Mouse (Mus musculus) heart, embryonic 12.5 days (tissue): Measurements from ENCODE around the gene Tnfsf10. TPM values are rescaled to one million over a fixed set of nuclear protein-coding genes. Genes with fewer than 3 reads are reported as not detected.

ENCODE experiments used
- ATAC-seq: fragments of 200-750 bp; cut with Nextera tagmentation; 2 replicates; pipeline ENCODE4 v1.8.0; 2017; ENCODE audit warnings: moderate TSS enrichment, moderate library complexity; ENCODE audit not compliant: insufficient number of reproducible peaks, low FRiP score
- H3K27ac ChIP-seq: fragments of 300-500 bp; sonication (generic); 2 replicates; pipeline ENCODE4 v1.5.1; 2016; ENCODE audit warnings: mild to moderate bottlenecking, moderate library complexity; ENCODE audit not compliant: poor library complexity, severe bottlenecking
- H3K27me3 ChIP-seq: fragments of 300-500 bp; sonication (generic); replicated peaks from 2 replicates; pipeline ENCODE4 v1.6.1; 2016; ENCODE audit warnings: mild to moderate bottlenecking, moderate library complexity
- H3K36me3 ChIP-seq: fragments of 300-500 bp; sonication (generic); 2 replicates; pipeline ENCODE4 v1.6.1; 2016; ENCODE audit warnings: mild to moderate bottlenecking, moderate library complexity
- H3K4me1 ChIP-seq: fragments of 300-500 bp; sonication (generic); replicated peaks from 2 replicates; pipeline ENCODE4 v1.6.1; 2016; ENCODE audit warnings: mild to moderate bottlenecking
- H3K4me2 ChIP-seq: fragments of 300-500 bp; sonication (generic); 2 replicates; pipeline ENCODE4 v1.6.1; 2016; ENCODE audit warnings: mild to moderate bottlenecking, moderate library complexity
- H3K4me3 ChIP-seq: fragments of 300-500 bp; sonication (generic); 2 replicates; pipeline ENCODE4 v1.5.1; 2016; ENCODE audit warnings: mild to moderate bottlenecking
- H3K9ac ChIP-seq: fragments of 300-500 bp; sonication (generic); 2 replicates; pipeline ENCODE4 v1.6.1; 2016; ENCODE audit warnings: mild to moderate bottlenecking, moderate library complexity
- H3K9me3 ChIP-seq: fragments of 300-500 bp; sonication (generic); replicated peaks from 2 replicates; pipeline ENCODE4 v1.6.1; 2016; ENCODE audit warnings: mild to moderate bottlenecking, moderate library complexity
- WGBS: fragments of 180-500 bp; shearing (Covaris S2); methylation state at CpG from one replicate; pipeline ENCODE4 v1.1.7; 2016; 5-methylcytosine and 5-hydroxymethylcytosine counted together
- polyA plus RNA-seq: library from polyadenylated mRNA; unstranded; fragments of >200 nt; fragmentation: Nextera tagmentation; extraction: Ambion mirVana; gene quantifications from 2 replicates; pipeline ENCODE4 v1.2.1, GENCODE M21; 2016

Gene Tnfsf10
- polyA plus RNA-seq, 1 experiment from 2014 or later = not detected

- H3K9me3 ChIP-seq = no peaks in the 10 kb centered on the region
- H3K4me1 ChIP-seq = peaks cover 14% of the 10 kb centered on the region
- ATAC-seq = no peak
- peak overlapping the region; percentile 53 for H3K4me2 ChIP-seq
- H3K27ac ChIP-seq = no peak overlapping the region
- H3K4me3 ChIP-seq = peak overlapping the region; percentile 27
- no peaks in the 10 kb centered on the region for H3K36me3 ChIP-seq
- WGBS = 3% methylated on average over 77 of the region's 77 CpGs
- peaks cover 61% of the 10 kb centered on the region for H3K27me3 ChIP-seq
- no peak overlapping the region for H3K9ac ChIP-seq
Measured at GRCm38 (mm10) chr3:27371725-27372650, 55.2 kb downstream of the Tnfsf10 start.

- H3K4me2 ChIP-seq = no peak overlapping the region
- no peak for ATAC-seq
- H3K9me3 ChIP-seq = no peaks in the 10 kb centered on the region
- H3K36me3 ChIP-seq = no peaks in the 10 kb centered on the region
- no peak overlapping the region for H3K9ac ChIP-seq
- peaks cover 63% of the 10 kb centered on the region for H3K27me3 ChIP-seq
- H3K27ac ChIP-seq = no peak overlapping the region
- peaks cover 14% of the 10 kb centered on the region for H3K4me1 ChIP-seq
- WGBS = 53% methylated on average over 9 of the region's 9 CpGs
- no peak overlapping the region for H3K4me3 ChIP-seq
Measured at GRCm38 (mm10) chr3:27374396-27374795, 57.6 kb downstream of the Tnfsf10 start.

GRCm38 (mm10) chr3:27377935-27378334 is 61.1 kb downstream of the Tnfsf10 start:
- 60% methylated on average over 4 of the region's 4 CpGs for WGBS
- Histone ChIP-seq H3K4me2 (no peak overlapping the region), H3K4me3 (no peak overlapping the region), H3K4me1 (no peaks in the 10 kb centered on the region), H3K36me3 (no peaks in the 10 kb centered on the region), H3K9me3 (no peaks in the 10 kb centered on the region), H3K27me3 (peaks cover 29% of the 10 kb centered on the region), H3K27ac (no peak overlapping the region), H3K9ac (no peak overlapping the region)
- no peak for ATAC-seq

- Histone ChIP-seq H3K4me3 (no peak overlapping the region), H3K4me1 (no peaks in the 10 kb centered on the region), H3K27ac (no peak overlapping the region), H3K9me3 (no peaks in the 10 kb centered on the region), H3K9ac (no peak overlapping the region), H3K4me2 (no peak overlapping the region), H3K36me3 (no peaks in the 10 kb centered on the region), H3K27me3 (no peaks in the 10 kb centered on the region)
- no peak for ATAC-seq
- 66% methylated on average over 3 of the region's 3 CpGs for WGBS
Measured at GRCm38 (mm10) chr3:27384836-27385235, 68.0 kb downstream of the Tnfsf10 start.

- Histone ChIP-seq H3K4me2 (no peak overlapping the region), H3K36me3 (no peaks in the 10 kb centered on the region), H3K9me3 (no peaks in the 10 kb centered on the region), H3K4me3 (no peak overlapping the region), H3K9ac (no peak overlapping the region), H3K4me1 (no peaks in the 10 kb centered on the region), H3K27ac (no peak overlapping the region), H3K27me3 (no peaks in the 10 kb centered on the region)
- 34% methylated on average over 1 of the region's 1 CpGs for WGBS
- no peak for ATAC-seq
Measured at GRCm38 (mm10) chr3:27389923-27390322, 73.1 kb downstream of the Tnfsf10 start.

Other genes starting within 250 kb of the Tnfsf10 start
- 64.0 and 67.5 TPM in 2 replicates for gene Ect2, start 163.2 kb upstream of the Tnfsf10 start, polyA plus RNA-seq
- 12.3 and 13.3 TPM in 2 replicates for gene Nceh1, start 134.1 kb upstream of the Tnfsf10 start, polyA plus RNA-seq
- gene Ghsr, start 54.3 kb downstream of the Tnfsf10 start, polyA plus RNA-seq = not detected in 2 replicates